Mouse (Mus musculus) heart, embryonic 12.5 days (tissue): Measurements from ENCODE around the gene Hmg20b. TPM values are rescaled to one million over a fixed set of nuclear protein-coding genes. Genes with fewer than 3 reads are reported as not detected.
A peak's percentile ranks its signal among the peaks of the same experiment; 100 is the strongest.

Source experiments
- ATAC-seq: fragments of 200-750 bp; cut with Nextera tagmentation; 2 replicates; pipeline ENCODE4 v1.8.0; 2017; ENCODE audit warnings: moderate TSS enrichment, moderate library complexity; ENCODE audit not compliant: insufficient number of reproducible peaks, low FRiP score
- H3K27ac ChIP-seq: fragments of 300-500 bp; sonication (generic); 2 replicates; pipeline ENCODE4 v1.5.1; 2016; ENCODE audit warnings: mild to moderate bottlenecking, moderate library complexity; ENCODE audit not compliant: poor library complexity, severe bottlenecking
- H3K27me3 ChIP-seq: fragments of 300-500 bp; sonication (generic); replicated peaks from 2 replicates; pipeline ENCODE4 v1.6.1; 2016; ENCODE audit warnings: mild to moderate bottlenecking, moderate library complexity
- H3K36me3 ChIP-seq: fragments of 300-500 bp; sonication (generic); 2 replicates; pipeline ENCODE4 v1.6.1; 2016; ENCODE audit warnings: mild to moderate bottlenecking, moderate library complexity
- H3K4me1 ChIP-seq: fragments of 300-500 bp; sonication (generic); replicated peaks from 2 replicates; pipeline ENCODE4 v1.6.1; 2016; ENCODE audit warnings: mild to moderate bottlenecking
- H3K4me2 ChIP-seq: fragments of 300-500 bp; sonication (generic); 2 replicates; pipeline ENCODE4 v1.6.1; 2016; ENCODE audit warnings: mild to moderate bottlenecking, moderate library complexity
- H3K4me3 ChIP-seq: fragments of 300-500 bp; sonication (generic); 2 replicates; pipeline ENCODE4 v1.5.1; 2016; ENCODE audit warnings: mild to moderate bottlenecking
- H3K9ac ChIP-seq: fragments of 300-500 bp; sonication (generic); 2 replicates; pipeline ENCODE4 v1.6.1; 2016; ENCODE audit warnings: mild to moderate bottlenecking, moderate library complexity
- H3K9me3 ChIP-seq: fragments of 300-500 bp; sonication (generic); replicated peaks from 2 replicates; pipeline ENCODE4 v1.6.1; 2016; ENCODE audit warnings: mild to moderate bottlenecking, moderate library complexity
- WGBS: fragments of 180-500 bp; shearing (Covaris S2); methylation state at CpG from one replicate; pipeline ENCODE4 v1.1.7; 2016; 5-methylcytosine and 5-hydroxymethylcytosine counted together
- polyA plus RNA-seq: library from polyadenylated mRNA; unstranded; fragments of >200 nt; fragmentation: Nextera tagmentation; extraction: Ambion mirVana; gene quantifications from 2 replicates; pipeline ENCODE4 v1.2.1, GENCODE M21; 2016

Gene Hmg20b
- polyA plus RNA-seq, 1 experiment from 2014 or later: 109 TPM

- Histone ChIP-seq H3K36me3 (peaks cover 34% of the 10 kb centered on the region), H3K27ac (peak overlapping the region; percentile 47; the same call in 1 of the 2 replicates), H3K9ac (peak overlapping the region; percentile 52), H3K4me3 (no peak overlapping the region), H3K4me1 (peaks cover 43% of the 10 kb centered on the region), H3K27me3 (no peaks in the 10 kb centered on the region), H3K4me2 (no peak overlapping the region), H3K9me3 (no peaks in the 10 kb centered on the region)
- ATAC-seq: peak; percentile 46
- 58% methylated on average over 23 of the region's 23 CpGs for WGBS
These were observed 39.8 kb upstream of the Hmg20b start for GRCm38 (mm10) chr10:81389801-81390677.

GRCm38 (mm10) chr10:81389373-81389772, 39.1 kb upstream of the Hmg20b start:
- Histone ChIP-seq H3K27ac (peak overlapping the region; percentile 47; the same call in 1 of the 2 replicates), H3K27me3 (no peaks in the 10 kb centered on the region), H3K36me3 (peaks cover 34% of the 10 kb centered on the region), H3K9me3 (no peaks in the 10 kb centered on the region), H3K4me3 (no peak overlapping the region), H3K4me1 (peaks cover 46% of the 10 kb centered on the region), H3K9ac (peak overlapping the region; percentile 52; the same call in 1 of the 2 replicates), H3K4me2 (no peak overlapping the region)
- 53% methylated on average over 3 of the region's 3 CpGs for WGBS
- ATAC-seq: no peak

- H3K4me1 ChIP-seq: peaks cover 41% of the 10 kb centered on the region
- no peaks in the 10 kb centered on the region for H3K27me3 ChIP-seq
- WGBS: 80% methylated on average over 5 of the region's 5 CpGs
- no peaks in the 10 kb centered on the region for H3K9me3 ChIP-seq
- H3K27ac ChIP-seq: peak within 1 kb of the TSS; percentile 47; the same call in 1 of the 2 replicates
- H3K36me3 ChIP-seq: peaks cover 34% of the 10 kb centered on the region
- H3K4me3 ChIP-seq: no peak within 1 kb of the TSS
- no peak for ATAC-seq
- H3K4me2 ChIP-seq: no peak within 1 kb of the TSS
- H3K9ac ChIP-seq: peak within 1 kb of the TSS; percentile 52; the same call in 1 of the 2 replicates
These were observed 38.3 kb upstream of the Hmg20b start, which contains the start of gene Gm48552 for GRCm38 (mm10) chr10:81388505-81389055. Gene Gm48552 (plus strand): TSS chr10:81389005.

GRCm38 (mm10) chr10:81387716-81388115, 37.4 kb upstream of the Hmg20b start:
- H3K27ac ChIP-seq: no peak overlapping the region
- ATAC-seq: no peak
- no peaks in the 10 kb centered on the region for H3K9me3 ChIP-seq
- H3K27me3 ChIP-seq: no peaks in the 10 kb centered on the region
- no peak overlapping the region for H3K9ac ChIP-seq
- WGBS: 93% methylated on average over 20 of the region's 20 CpGs
- peaks cover 32% of the 10 kb centered on the region for H3K4me1 ChIP-seq
- no peak overlapping the region for H3K4me3 ChIP-seq
- peaks cover 34% of the 10 kb centered on the region for H3K36me3 ChIP-seq
- H3K4me2 ChIP-seq: no peak overlapping the region

- Histone ChIP-seq H3K9me3 (no peaks in the 10 kb centered on the region), H3K27me3 (no peaks in the 10 kb centered on the region), H3K4me3 (peak overlapping the region; percentile 70; the same call in 1 of the 2 replicates), H3K9ac (0 out of 2 replicates have a peak overlapping the region, but pooled peaks have one; percentile 78), H3K4me2 (peak overlapping the region; percentile 86), H3K4me1 (peaks cover 40% of the 10 kb centered on the region), H3K36me3 (peaks cover 34% of the 10 kb centered on the region), H3K27ac (no peak overlapping the region)
- no peak for ATAC-seq
- WGBS: 77% methylated on average over 22 of the region's 22 CpGs
These were observed 35.5 kb upstream of the Hmg20b start for GRCm38 (mm10) chr10:81385603-81386306.

GRCm38 (mm10) chr10:81384605-81384982, 34.3 kb upstream of the Hmg20b start:
- H3K36me3 ChIP-seq: peaks cover 34% of the 10 kb centered on the region
- H3K27me3 ChIP-seq: no peaks in the 10 kb centered on the region
- peak overlapping the region; percentile 77 for H3K27ac ChIP-seq
- H3K4me1 ChIP-seq: peaks cover 33% of the 10 kb centered on the region
- H3K9ac ChIP-seq: peak overlapping the region; percentile 78
- H3K9me3 ChIP-seq: no peaks in the 10 kb centered on the region
- under 1% methylated on average over 19 of the region's 19 CpGs for WGBS
- H3K4me3 ChIP-seq: peak overlapping the region; percentile 70
- ATAC-seq: 0 out of 2 replicates have a peak, but pooled peaks have one; percentile 12
- H3K4me2 ChIP-seq: peak overlapping the region; percentile 86

GRCm38 (mm10) chr10:81383802-81384604, 33.7 kb upstream of the Hmg20b start, which contains the start of the genes Dohh and Gm48551:
Gene Dohh (plus strand): TSS chr10:81384428.
Gene Gm48551 (plus strand): TSS chr10:81384466.
- H3K36me3 ChIP-seq: peaks cover 34% of the 10 kb centered on the region
- H3K9me3 ChIP-seq: no peaks in the 10 kb centered on the region
- H3K4me2 ChIP-seq: peak within 1 kb of the TSS; percentile 86
- ATAC-seq: peak; percentile 90
- H3K9ac ChIP-seq: peak within 1 kb of the TSS; percentile 78
- peaks cover 30% of the 10 kb centered on the region for H3K4me1 ChIP-seq
- H3K4me3 ChIP-seq: peak within 1 kb of the TSS; percentile 70
- no peaks in the 10 kb centered on the region for H3K27me3 ChIP-seq
- peak within 1 kb of the TSS; percentile 77 for H3K27ac ChIP-seq
- 7% methylated on average over 54 of the region's 54 CpGs for WGBS

GRCm38 (mm10) chr10:81382039-81382438, 31.8 kb upstream of the Hmg20b start:
- 37% methylated on average over 5 of the region's 5 CpGs for WGBS
- Histone ChIP-seq H3K4me3 (no peak overlapping the region), H3K36me3 (peaks cover 14% of the 10 kb centered on the region), H3K9ac (no peak overlapping the region), H3K27ac (peak overlapping the region; percentile 58), H3K4me1 (peaks cover 34% of the 10 kb centered on the region), H3K9me3 (no peaks in the 10 kb centered on the region), H3K27me3 (no peaks in the 10 kb centered on the region), H3K4me2 (0 out of 2 replicates have a peak overlapping the region, but pooled peaks have one; percentile 2)
- ATAC-seq: peak; percentile 16

- Histone ChIP-seq H3K4me3 (no peak overlapping the region), H3K9me3 (no peaks in the 10 kb centered on the region), H3K36me3 (peaks cover 14% of the 10 kb centered on the region), H3K27me3 (no peaks in the 10 kb centered on the region), H3K9ac (no peak overlapping the region), H3K4me1 (peaks cover 40% of the 10 kb centered on the region), H3K27ac (no peak overlapping the region), H3K4me2 (no peak overlapping the region)
- no peak for ATAC-seq
- WGBS: 84% methylated on average over 6 of the region's 6 CpGs
These were observed 29.6 kb upstream of the Hmg20b start for GRCm38 (mm10) chr10:81379809-81380378.

GRCm38 (mm10) chr10:81379183-81379553, 28.9 kb upstream of the Hmg20b start:
- H3K9ac ChIP-seq: peak overlapping the region; percentile 65
- H3K27ac ChIP-seq: peak overlapping the region; percentile 72
- no peaks in the 10 kb centered on the region for H3K27me3 ChIP-seq
- 56% methylated on average over 3 of the region's 3 CpGs for WGBS
- H3K4me1 ChIP-seq: peaks cover 38% of the 10 kb centered on the region
- no peaks in the 10 kb centered on the region for H3K9me3 ChIP-seq
- no peak for ATAC-seq
- peak overlapping the region; percentile 73 for H3K4me2 ChIP-seq
- H3K4me3 ChIP-seq: peak overlapping the region; percentile 94
- H3K36me3 ChIP-seq: peaks cover 19% of the 10 kb centered on the region
